ENCODE assay signal across 18 mouse cellular contexts in the genomic region with DNA sequence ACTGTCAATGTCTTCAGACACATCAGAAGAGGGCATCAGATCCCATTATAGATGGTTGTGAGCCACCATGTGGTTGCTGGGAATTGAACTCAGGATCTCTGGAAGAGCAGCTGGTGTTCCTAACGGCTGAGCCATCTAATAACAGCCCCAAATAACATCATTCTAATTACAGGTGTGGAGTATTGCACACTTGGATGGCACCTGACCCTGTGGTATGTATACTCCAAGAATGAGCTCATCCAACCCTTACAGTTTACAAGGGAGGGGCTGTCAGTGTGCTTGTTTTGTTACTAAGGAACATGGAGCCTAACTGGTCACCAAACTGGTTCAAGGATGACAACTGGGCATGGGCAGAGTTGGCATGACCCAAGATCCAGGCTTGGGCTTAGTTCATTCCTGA.
"Had no signal": no experiment of that assay in that cellular context is flagged by ENCODE, and none has a peak within 500 bp of the region (broad histone marks: within the 10 kb centered on the region; RNA-seq: fewer than 3 reads in every experiment).

No protein-coding gene starts in this region.

- H3K4me1 ChIP-seq: midbrain, embryonic 10.5 days had no signal

- H3K9ac ChIP-seq: liver, postnatal 0 days; lung, embryonic 14.5 days; midbrain, embryonic 12.5 days; midbrain, embryonic 15.5 days; neural tube, embryonic 13.5 days; neural tube, embryonic 15.5 days had no signal

- H3K4me3 ChIP-seq: midbrain, embryonic 10.5 days; midbrain, embryonic 12.5 days; midbrain, embryonic 15.5 days; myocyte; neural tube, embryonic 13.5 days; neural tube, embryonic 15.5 days had no signal

- H3K27ac ChIP-seq: midbrain, embryonic 10.5 days; midbrain, embryonic 12.5 days; midbrain, embryonic 15.5 days; neural tube, embryonic 13.5 days; neural tube, embryonic 15.5 days had no signal

- H3K4me2 ChIP-seq: lung, embryonic 14.5 days; midbrain, embryonic 12.5 days; midbrain, embryonic 15.5 days; neural tube, embryonic 13.5 days; neural tube, embryonic 15.5 days had no signal

- H3K9me3 ChIP-seq: midbrain, embryonic 10.5 days; midbrain, embryonic 12.5 days; midbrain, embryonic 15.5 days; neural tube, embryonic 13.5 days; neural tube, embryonic 15.5 days had no signal

- DNase-seq: liver, postnatal 0 days; lung, embryonic 14.5 days; lung, postnatal 10 days; lung, postnatal 4 days; retina, postnatal 1 day; right cerebral cortex, adult 18-20 months; right cerebral cortex, postnatal 25 days; right cerebral cortex, postnatal 4 days; spleen, adult 18-20 months; thymus, adult 18-20 months; thymus, postnatal 14 days; thymus, postnatal 36 days had no signal

- H3K36me3 ChIP-seq: midbrain, embryonic 10.5 days; midbrain, embryonic 12.5 days; midbrain, embryonic 15.5 days; neural tube, embryonic 13.5 days; neural tube, embryonic 15.5 days had no signal

- ATAC-seq: liver, postnatal 0 days; midbrain, embryonic 15.5 days had no signal

- H3K27me3 ChIP-seq: midbrain, embryonic 12.5 days; midbrain, embryonic 15.5 days; neural tube, embryonic 13.5 days; neural tube, embryonic 15.5 days had no signal
